Mouse (Mus musculus) liver, embryonic 14.5 days (tissue): Measurements from ENCODE around the gene Rhebl1.

Experiments used
- CTCF ChIP-seq: IDR thresholded peaks from 2 replicates; pipeline ENCODE4 v1.5.1; 2016; ENCODE audit warnings: antibody characterized with exemption, low read depth, control low read depth
- EP300 ChIP-seq: IDR thresholded peaks from 2 replicates; pipeline ENCODE4 v1.6.1; 2016; ENCODE audit warnings: antibody characterized with exemption, low read depth

GRCm38 (mm10) chr15:98887526-98887925 is 6.8 kb downstream of the Rhebl1 start:
- TF ChIP-seq CTCF: no peak
- no peak for TF ChIP-seq EP300
